Mouse (Mus musculus) thymus, adult 2 months (tissue): ENCODE measurements around the gene Rxra. TPM values are rescaled to one million over a fixed set of nuclear protein-coding genes. Genes with fewer than 3 reads are reported as not detected.

Experiments used
- DNase-seq: peaks from one replicate; pipeline ENCODE4 v3.0.0; 2021
- H3K27ac ChIP-seq: fragments of 200-500 bp; 2 replicates; pipeline ENCODE4 v1.5.1; 2012; ENCODE audit warnings: low read length, control low read depth; ENCODE audit not compliant: control insufficient read depth, insufficient read depth
- H3K27me3 ChIP-seq: fragments of 200-500 bp; 2 replicates; pipeline ENCODE4 v1.6.1; 2012; ENCODE audit warnings: mild to moderate bottlenecking, low read length, moderate library complexity, mixed read lengths; ENCODE audit not compliant: control insufficient read depth, insufficient read depth
- H3K36me3 ChIP-seq: fragments of 200-500 bp; 2 replicates; pipeline ENCODE4 v1.6.1; 2012; ENCODE audit warnings: mild to moderate bottlenecking, low read length, moderate library complexity; ENCODE audit not compliant: control insufficient read depth, insufficient read depth
- H3K4me1 ChIP-seq: fragments of 200-500 bp; replicated peaks from 2 replicates; pipeline ENCODE4 v1.6.1; 2012; ENCODE audit warnings: low read length; ENCODE audit not compliant: control insufficient read depth, insufficient read depth
- H3K4me3 ChIP-seq: fragments of 200-500 bp; 2 replicates; pipeline ENCODE4 v1.5.1; 2012; ENCODE audit warnings: mild to moderate bottlenecking, low read length, control low read depth, moderate library complexity; ENCODE audit not compliant: control insufficient read depth, insufficient read depth
- CTCF ChIP-seq: fragments of 200-500 bp; IDR thresholded peaks from 2 replicates; pipeline ENCODE4 v1.5.1; 2012; ENCODE audit warnings: mild to moderate bottlenecking, control low read depth, low read length, moderate library complexity, borderline replicate concordance; ENCODE audit not compliant: control insufficient read depth, poor library complexity, insufficient read depth; ENCODE audit errors: extremely low read depth
- POLR2A ChIP-seq: fragments of 200-500 bp; IDR thresholded peaks from 2 replicates; pipeline ENCODE4 v1.6.1; 2012; ENCODE audit warnings: mild to moderate bottlenecking, low read length, control low read depth, moderate library complexity; ENCODE audit not compliant: control insufficient read depth, poor library complexity, insufficient read depth; ENCODE audit errors: extremely low read depth
- WGBS: fragments of 180-500 bp; shearing (Covaris S2); methylation state at CpG from one replicate; pipeline ENCODE4 v1.1.7; 2018; 5-methylcytosine and 5-hydroxymethylcytosine counted together
- polyA plus RNA-seq: library from polyadenylated mRNA; depleted of rRNA; stranded (reverse); fragments of >200 nt; gene quantifications from 2 replicates; pipeline ENCODE4 v1.2.3, GENCODE M21; 2012

Rxra gene
- polyA plus RNA-seq, 1 experiment, result 40.3 TPM

GRCm38 (mm10) chr2:27716339-27716738 lies 40.1 kb downstream of the Rxra start:
- 82% methylated on average over 3 of the region's 3 CpGs for WGBS
- H3K4me1 ChIP-seq, result peaks cover 20% of the 10 kb centered on the region
- no peaks in the 10 kb centered on the region for H3K27me3 ChIP-seq
- TF ChIP-seq CTCF (no peak), POLR2A (no peak)
- DNase-seq, result no peak
- H3K36me3 ChIP-seq, result no peaks in the 10 kb centered on the region
- no peak overlapping the region for H3K27ac ChIP-seq
- no peak overlapping the region for H3K4me3 ChIP-seq

- no peak overlapping the region for H3K4me3 ChIP-seq
- H3K27me3 ChIP-seq, result no peaks in the 10 kb centered on the region
- H3K27ac ChIP-seq, result no peak overlapping the region
- no peak for DNase-seq
- H3K4me1 ChIP-seq, result peaks cover 5% of the 10 kb centered on the region
- no peaks in the 10 kb centered on the region for H3K36me3 ChIP-seq
- no peak for TF ChIP-seq CTCF
- TF ChIP-seq POLR2A, result no peak
Observed at GRCm38 (mm10) chr2:27718191-27718590, 42.0 kb downstream of the Rxra start.

DNA sequence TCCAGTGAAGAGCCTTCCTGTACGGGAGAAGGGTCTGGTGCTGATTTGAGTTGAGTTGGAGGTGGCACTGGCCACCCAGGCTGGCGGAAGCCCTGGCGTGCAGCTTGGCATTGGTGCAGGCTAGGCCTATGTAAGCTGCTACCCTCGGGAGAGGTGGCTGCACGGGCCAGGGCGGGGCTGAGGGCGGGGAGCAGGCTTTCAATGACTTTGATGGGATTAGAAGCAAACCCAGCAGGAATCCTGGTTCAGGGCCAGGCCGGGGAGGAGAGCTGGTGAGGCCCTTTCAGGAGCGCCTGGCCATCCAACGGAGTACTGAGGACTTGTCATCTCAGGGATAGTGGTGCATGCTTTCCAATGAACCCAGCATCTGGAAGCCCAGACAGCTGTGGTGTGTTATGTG lies 43.4 kb downstream of the Rxra start:
- Histone ChIP-seq H3K36me3 (no peaks in the 10 kb centered on the region), H3K27ac (no peak overlapping the region), H3K27me3 (no peaks in the 10 kb centered on the region), H3K4me1 (no peaks in the 10 kb centered on the region), H3K4me3 (no peak overlapping the region)
- no peak for DNase-seq
- WGBS, result 90% methylated on average over 10 of the region's 10 CpGs
- TF ChIP-seq CTCF (no peak), POLR2A (no peak)

GRCm38 (mm10) chr2:27721611-27722010 lies 45.4 kb downstream of the Rxra start:
- Histone ChIP-seq H3K27ac (no peak overlapping the region), H3K36me3 (no peaks in the 10 kb centered on the region), H3K4me3 (no peak overlapping the region), H3K4me1 (no peaks in the 10 kb centered on the region), H3K27me3 (no peaks in the 10 kb centered on the region)
- TF ChIP-seq POLR2A, result no peak
- no peak for TF ChIP-seq CTCF
- no peak for DNase-seq
- 92% methylated on average over 4 of the region's 4 CpGs for WGBS

DNA sequence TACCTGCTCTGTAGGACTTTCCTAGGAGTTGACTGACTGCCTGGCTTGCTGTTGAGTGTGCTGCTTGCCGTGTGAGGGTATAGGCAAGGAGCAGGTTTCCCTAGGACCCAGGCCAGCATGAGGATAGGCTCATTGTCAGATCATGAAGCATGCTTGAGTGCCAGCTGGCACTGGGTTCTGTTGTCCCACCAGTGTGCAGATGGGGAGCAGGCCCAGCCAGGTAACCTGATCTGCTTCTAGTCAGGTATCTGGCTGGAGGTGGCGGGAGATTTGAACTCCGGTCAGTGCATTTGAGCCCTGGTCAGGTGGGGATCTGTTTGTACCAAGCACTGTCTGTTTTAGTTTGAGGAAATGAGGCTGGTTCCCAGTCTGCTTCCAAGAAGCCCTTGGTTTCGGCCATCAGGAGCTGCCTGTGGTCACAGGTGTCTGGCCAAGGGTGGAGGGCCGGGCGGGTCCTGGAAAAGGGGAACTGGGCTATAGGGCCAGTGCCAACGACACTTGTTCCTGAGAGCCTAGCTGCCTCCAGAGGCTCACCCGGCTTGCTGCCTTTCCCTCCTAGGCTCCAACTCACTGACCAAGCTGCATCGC lies 48.6 kb downstream of the Rxra start:
- DNase-seq, result no peak
- 79% methylated on average over 9 of the region's 9 CpGs for WGBS
- no peak overlapping the region for H3K27ac ChIP-seq
- H3K4me1 ChIP-seq, result peaks cover 16% of the 10 kb centered on the region
- H3K27me3 ChIP-seq, result no peaks in the 10 kb centered on the region
- H3K4me3 ChIP-seq, result no peak overlapping the region
- no peak for TF ChIP-seq CTCF
- no peak for TF ChIP-seq POLR2A
- H3K36me3 ChIP-seq, result no peaks in the 10 kb centered on the region

GRCm38 (mm10) chr2:27727994-27728854 lies 52.0 kb downstream of the Rxra start:
- Histone ChIP-seq H3K27ac (no peak overlapping the region), H3K4me3 (no peak overlapping the region), H3K36me3 (no peaks in the 10 kb centered on the region), H3K4me1 (peaks cover 25% of the 10 kb centered on the region), H3K27me3 (no peaks in the 10 kb centered on the region)
- no peak for DNase-seq
- WGBS, result 20% methylated on average over 14 of the region's 14 CpGs
- no peak for TF ChIP-seq CTCF
- TF ChIP-seq POLR2A, result no peak
